Mouse (Mus musculus) stomach, postnatal 0 days (tissue): Measurements from ENCODE around the gene Rhobtb1. TPM values are rescaled to one million over a fixed set of nuclear protein-coding genes. Genes with fewer than 3 reads are reported as not detected.

Experiments
- ATAC-seq: fragments of 200-750 bp; cut with Nextera tagmentation; 2 replicates; pipeline ENCODE4 v1.8.0; 2017; ENCODE audit not compliant: low FRiP score, low TSS enrichment
- DNase-seq: peaks from one replicate; pipeline ENCODE4 v3.0.0-alpha.2; 2016; ENCODE audit warnings: low spot score
- H3K27ac ChIP-seq: fragments of 300-500 bp; sonication (generic); replicated peaks from 2 replicates; pipeline ENCODE4 v1.5.1; 2014; ENCODE audit warnings: mild to moderate bottlenecking, control low read depth
- H3K27me3 ChIP-seq: fragments of 300-500 bp; sonication (generic); 2 replicates; pipeline ENCODE4 v1.6.1; 2014; ENCODE audit warnings: low read length; ENCODE audit not compliant: control insufficient read depth, insufficient read depth
- H3K36me3 ChIP-seq: fragments of 300-500 bp; sonication (generic); 2 replicates; pipeline ENCODE4 v1.6.1; 2014; ENCODE audit warnings: low read length, mixed read lengths; ENCODE audit not compliant: control insufficient read depth, insufficient read depth
- H3K4me1 ChIP-seq: fragments of 300-500 bp; sonication (generic); replicated peaks from 2 replicates; pipeline ENCODE4 v1.6.1; 2014; ENCODE audit warnings: antibody characterized with exemption; ENCODE audit not compliant: control insufficient read depth, insufficient read depth
- H3K4me2 ChIP-seq: fragments of 300-500 bp; sonication (generic); replicated peaks from 2 replicates; pipeline ENCODE4 v1.6.1; 2014; ENCODE audit warnings: low read depth, mild to moderate bottlenecking, control low read depth, moderate library complexity
- H3K4me3 ChIP-seq: fragments of 300-500 bp; sonication (generic); 2 replicates; pipeline ENCODE4 v1.5.1; 2014; ENCODE audit warnings: low read depth, low read length, control low read depth
- H3K9ac ChIP-seq: fragments of 300-500 bp; sonication (generic); 2 replicates; pipeline ENCODE4 v1.6.1; 2014; ENCODE audit warnings: mild to moderate bottlenecking, low read length, control low read depth, mixed read lengths
- H3K9me3 ChIP-seq: fragments of 300-500 bp; sonication (generic); 2 replicates; pipeline ENCODE4 v1.6.1; 2016; ENCODE audit warnings: low read length; ENCODE audit not compliant: control insufficient read depth
- CTCF ChIP-seq: IDR thresholded peaks from 2 replicates; pipeline ENCODE4 v1.5.1; 2016; ENCODE audit warnings: antibody characterized with exemption, low read depth, mild to moderate bottlenecking, moderate library complexity
- EP300 ChIP-seq: optimal IDR thresholded peaks from 2 replicates; pipeline ENCODE3; 2016; ENCODE audit warnings: antibody characterized with exemption
- WGBS: fragments of 180-500 bp; shearing (Covaris S2); extraction: QIAGEN DNeasy Blood & Tissue Kit; methylation state at CpG from one replicate; pipeline ENCODE4 v1.1.7; 2014; 5-methylcytosine and 5-hydroxymethylcytosine counted together
- polyA plus RNA-seq: library from polyadenylated mRNA; unstranded; fragments of >200 nt; fragmentation: Nextera tagmentation; extraction: Ambion mirVana; gene quantifications from 2 replicates; pipeline ENCODE4 v1.2.1, GENCODE M21; 2015

The Rhobtb1 gene
- polyA plus RNA-seq, 1 experiment from 2014 or later = 34.4 TPM

DNA sequence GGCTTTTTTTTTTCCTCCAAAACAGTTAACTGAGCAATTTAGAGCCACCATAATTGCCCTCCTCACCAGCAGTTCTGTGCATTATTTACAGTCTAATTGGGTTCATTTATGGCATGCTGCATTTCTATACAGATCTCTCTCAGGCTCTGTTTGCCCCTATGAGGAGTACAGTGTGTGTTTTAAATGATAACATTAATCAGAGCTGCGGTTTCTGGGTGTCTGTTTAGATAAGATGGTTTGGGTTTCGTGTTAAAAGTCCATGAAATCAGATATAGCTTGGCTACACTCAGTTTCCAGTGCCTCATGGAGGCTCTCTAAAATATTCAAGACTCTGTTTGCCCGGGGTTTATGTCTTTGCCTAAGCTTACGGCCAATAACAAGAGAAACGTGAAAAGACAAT, 104.4 kb downstream of the Rhobtb1 start:
- no peaks in the 10 kb centered on the region for H3K27me3 ChIP-seq
- WGBS = 33% methylated on average over 5 of the region's 5 CpGs
- TF ChIP-seq CTCF = no peak
- no peak for TF ChIP-seq EP300
- H3K4me2 ChIP-seq = no peak overlapping the region
- H3K36me3 ChIP-seq = 0 out of 2 replicates have a peak, but pooled peaks cover 3% of the 10 kb centered on the region
- H3K9ac ChIP-seq = no peak overlapping the region
- ATAC-seq (no peak), DNase-seq (no peak)
- no peak overlapping the region for H3K4me3 ChIP-seq
- H3K4me1 ChIP-seq = peaks cover 5% of the 10 kb centered on the region; the same call in 1 of the 2 replicates
- H3K9me3 ChIP-seq = no peaks in the 10 kb centered on the region
- no peak overlapping the region for H3K27ac ChIP-seq

DNA sequence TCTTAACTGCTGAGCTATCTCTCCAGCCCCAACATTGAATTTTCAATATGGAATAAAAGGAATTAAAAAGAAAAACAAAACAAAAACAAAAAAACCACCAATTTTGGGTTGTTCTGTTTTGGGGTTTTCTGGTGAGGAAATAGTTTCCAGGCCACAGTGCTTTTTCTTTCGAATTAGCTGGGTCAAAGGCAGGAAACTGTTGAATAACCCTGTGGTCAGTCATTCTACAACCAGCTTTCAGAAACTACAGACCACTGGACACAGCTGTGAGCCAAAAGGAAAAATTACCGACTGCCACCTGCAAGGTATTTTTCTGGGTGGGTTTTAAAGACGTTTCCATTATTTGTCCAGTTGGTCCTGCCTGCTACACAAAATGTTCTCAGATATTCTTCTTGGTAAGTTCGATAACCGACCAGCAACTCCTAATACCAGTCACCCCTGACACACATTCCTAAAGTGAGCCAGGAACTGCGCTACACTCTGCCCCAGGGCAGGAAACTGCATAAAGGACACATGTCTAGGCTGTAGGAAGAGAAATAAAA, 106.4 kb downstream of the Rhobtb1 start:
- Histone ChIP-seq H3K27me3 (no peaks in the 10 kb centered on the region), H3K4me3 (no peak overlapping the region), H3K4me2 (no peak overlapping the region), H3K4me1 (peaks cover 5% of the 10 kb centered on the region; the same call in 1 of the 2 replicates), H3K36me3 (0 out of 2 replicates have a peak, but pooled peaks cover 3% of the 10 kb centered on the region), H3K9me3 (no peaks in the 10 kb centered on the region), H3K27ac (peak overlapping the region; percentile 58; the same call in 1 of the 2 replicates), H3K9ac (no peak overlapping the region)
- 73% methylated on average over 6 of the region's 6 CpGs for WGBS
- TF ChIP-seq EP300 = no peak
- no peak for TF ChIP-seq CTCF
- ATAC-seq = no peak
- DNase-seq = no peak

DNA sequence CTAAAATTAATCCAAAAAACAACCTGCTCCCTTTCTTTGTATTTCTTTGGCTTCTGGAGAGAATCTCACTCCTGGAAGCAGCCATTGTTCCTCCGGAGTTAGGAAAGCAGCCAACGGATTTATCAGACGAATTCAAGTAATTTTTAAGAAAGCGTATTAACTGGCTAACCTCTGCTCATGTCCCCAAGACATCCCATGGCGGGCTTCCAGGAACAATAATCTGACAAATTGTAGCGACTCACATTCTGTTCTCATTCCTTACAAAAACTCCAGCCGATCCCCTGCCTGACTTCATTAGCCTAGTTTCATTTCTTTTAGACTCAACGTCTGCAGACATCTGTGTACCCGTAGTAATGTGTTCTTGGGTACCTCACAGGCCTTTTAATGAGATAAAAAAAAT, 107.4 kb downstream of the Rhobtb1 start:
- Histone ChIP-seq H3K27ac (peak overlapping the region; percentile 58), H3K36me3 (0 out of 2 replicates have a peak, but pooled peaks cover 3% of the 10 kb centered on the region), H3K9me3 (no peaks in the 10 kb centered on the region), H3K4me2 (no peak overlapping the region), H3K27me3 (no peaks in the 10 kb centered on the region), H3K4me1 (peaks cover 5% of the 10 kb centered on the region; the same call in 1 of the 2 replicates), H3K4me3 (no peak overlapping the region), H3K9ac (no peak overlapping the region)
- no peak for ATAC-seq
- TF ChIP-seq CTCF (no peak), EP300 (no peak)
- no peak for DNase-seq
- WGBS = 35% methylated on average over 9 of the region's 9 CpGs

DNA sequence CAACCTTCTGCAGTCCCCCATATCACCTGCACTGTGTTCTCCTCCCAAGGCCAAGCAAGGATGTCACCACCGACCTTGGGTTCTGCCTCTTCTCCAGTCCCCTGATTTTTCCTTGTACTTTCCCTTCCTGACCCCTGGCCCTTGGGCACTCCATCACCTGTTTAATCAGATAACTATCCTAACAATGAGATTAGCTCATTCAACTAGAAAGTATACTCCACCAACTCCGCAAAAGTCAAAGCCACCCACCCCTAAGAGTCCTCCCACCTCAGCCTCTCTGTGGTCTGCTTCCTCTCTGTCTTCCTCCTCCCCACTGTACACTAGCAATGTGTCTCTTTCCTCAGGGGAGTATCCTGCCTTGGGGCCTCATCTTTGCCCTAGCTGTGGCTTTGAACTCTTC, 107.9 kb downstream of the Rhobtb1 start:
- peak overlapping the region; percentile 58 for H3K27ac ChIP-seq
- H3K27me3 ChIP-seq = no peaks in the 10 kb centered on the region
- H3K9ac ChIP-seq = no peak overlapping the region
- 44% methylated on average over 2 of the region's 2 CpGs for WGBS
- H3K4me1 ChIP-seq = peaks cover 7% of the 10 kb centered on the region; the same call in 1 of the 2 replicates
- no peak for ATAC-seq
- DNase-seq = no peak
- H3K9me3 ChIP-seq = no peaks in the 10 kb centered on the region
- H3K4me2 ChIP-seq = no peak overlapping the region
- H3K4me3 ChIP-seq = no peak overlapping the region
- TF ChIP-seq EP300 (no peak), CTCF (no peak)
- H3K36me3 ChIP-seq = 0 out of 2 replicates have a peak, but pooled peaks cover 3% of the 10 kb centered on the region

DNA sequence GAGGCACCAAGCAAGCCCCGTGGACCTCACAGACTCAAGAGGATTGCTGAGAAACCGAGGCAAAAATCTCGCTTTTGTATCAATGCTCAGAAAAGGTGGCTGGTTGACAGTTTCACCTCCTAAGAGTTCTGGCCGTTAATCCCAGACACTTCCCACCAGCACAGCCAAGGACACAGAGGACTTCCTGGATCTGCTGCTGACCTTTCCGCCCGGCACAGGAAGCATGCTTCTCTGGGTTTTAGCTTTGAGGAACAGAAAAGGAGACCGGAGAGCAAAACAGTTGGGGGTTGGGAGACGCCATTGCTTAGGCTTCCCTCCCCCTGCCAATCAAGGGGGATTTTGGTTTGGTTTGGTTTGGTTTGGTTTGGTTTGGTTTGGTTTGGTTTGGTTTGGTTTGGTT, 108.7 kb downstream of the Rhobtb1 start:
- ATAC-seq = no peak
- Histone ChIP-seq H3K36me3 (0 out of 2 replicates have a peak, but pooled peaks cover 3% of the 10 kb centered on the region), H3K9me3 (no peaks in the 10 kb centered on the region), H3K4me2 (no peak overlapping the region), H3K27me3 (no peaks in the 10 kb centered on the region), H3K4me3 (no peak overlapping the region), H3K9ac (no peak overlapping the region), H3K4me1 (peaks cover 3% of the 10 kb centered on the region; the same call in 1 of the 2 replicates), H3K27ac (no peak overlapping the region)
- WGBS = 88% methylated on average over 8 of the region's 8 CpGs
- TF ChIP-seq EP300 = no peak
- no peak for TF ChIP-seq CTCF
- no peak for DNase-seq
